Mouse (Mus musculus) heart, adult 2 months (tissue): Measurements from ENCODE around the gene Impad1.

Source experiments
- CTCF ChIP-seq: fragments of 200-600 bp; IDR thresholded peaks from 2 replicates; pipeline ENCODE4 v1.8.1; 2022; ENCODE audit warnings: antibody characterized with exemption, mild to moderate bottlenecking, moderate library complexity
- POLR2A ChIP-seq: fragments of 200-500 bp; IDR thresholded peaks from 2 replicates; pipeline ENCODE4 v1.6.1; 2011; ENCODE audit warnings: mild to moderate bottlenecking, low read depth, low read length, control low read depth; ENCODE audit not compliant: insufficient read depth

DNA sequence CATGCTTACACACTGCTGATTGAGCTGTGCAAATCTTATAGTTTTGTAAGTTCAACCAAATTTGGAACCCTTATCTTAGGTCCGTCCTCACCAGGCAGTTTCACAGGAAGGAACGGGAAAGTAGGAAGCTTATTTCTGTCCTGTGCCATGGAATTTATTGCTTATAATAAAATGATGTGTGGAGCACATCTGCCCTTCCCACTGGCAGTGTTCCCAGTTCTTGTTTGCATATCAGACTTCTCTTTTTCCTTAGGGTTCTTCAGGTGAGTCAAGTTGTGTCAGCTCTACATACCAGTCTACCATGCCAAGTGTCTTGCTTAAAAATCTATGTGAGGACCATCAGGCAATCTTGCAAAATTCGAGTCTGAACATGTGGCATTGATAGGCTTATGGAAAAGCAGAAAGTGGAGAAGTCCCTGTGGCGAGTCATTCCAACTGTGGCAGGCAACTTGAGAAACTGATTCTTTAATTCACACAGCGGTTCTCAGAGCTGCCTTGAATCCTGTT lies 40.7 kb upstream of the Impad1 start:
- TF ChIP-seq CTCF (no peak), POLR2A (no peak)
